Mouse (Mus musculus) kidney, adult 2 months (tissue): Measurements from ENCODE around the gene Sowahc.

ENCODE experiments used
- CTCF ChIP-seq: fragments of 200-500 bp; conservative IDR thresholded peaks from 2 replicates; pipeline ENCODE4 v1.5.1; 2011; ENCODE audit warnings: low read depth, mild to moderate bottlenecking, control low read depth, low read length, moderate library complexity, mixed read lengths; ENCODE audit not compliant: insufficient read depth, insufficient read length
- POLR2A ChIP-seq: fragments of 200-500 bp; IDR thresholded peaks from one replicate; pipeline ENCODE4 v1.6.1; 2011; ENCODE audit warnings: low read depth, low read length, control low read depth

DNA sequence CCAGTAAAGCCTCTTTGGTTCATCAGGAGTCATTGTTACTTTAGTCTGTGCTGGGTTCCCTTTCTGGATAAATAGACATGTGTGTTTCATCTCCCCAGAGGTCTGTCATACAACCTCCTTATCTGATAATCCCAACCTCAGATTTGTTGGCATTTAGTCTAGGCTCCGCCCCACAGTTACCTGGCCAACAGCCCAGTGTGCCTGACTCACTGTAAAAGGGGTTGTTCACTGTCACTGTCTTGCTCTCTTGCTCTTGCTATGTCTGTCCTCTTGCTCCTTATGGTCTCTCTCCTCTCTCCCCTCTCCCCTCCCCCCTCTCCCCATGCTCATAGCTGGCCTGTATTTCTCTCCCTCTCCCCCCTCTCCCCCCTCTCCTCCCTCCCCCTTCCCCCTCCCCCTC lies 44.3 kb downstream of the Sowahc start:
- TF ChIP-seq POLR2A (no peak), CTCF (no peak)
